Mouse (Mus musculus) heart, postnatal 14 days (tissue): Measurements from ENCODE around the gene Olfr996. TPM values are rescaled to one million over a fixed set of nuclear protein-coding genes. Genes with fewer than 3 reads are reported as not detected.
"Not testable (repeated sequence)": the region's sequence is repeated elsewhere in the genome, so short reads cannot be mapped to it uniquely, and the experiment has no call there.

ENCODE experiments used
- DNase-seq, 2 experiments: peaks; one replicate each; pipeline ENCODE4 v3.0.0; 2021 to 2022
- intact Hi-C: fragments of 180-260 bp; cut with DNase I; formaldehyde crosslinking; loops from one replicate; pipeline ENCODE4 v1.15.1; 2025
- long read RNA-seq, 2 experiments: library from polyadenylated mRNA; stranded (forward); transcript quantifications; one replicate each; pipeline ENCODE4 v2.0.0; 2021
- total RNA-seq, 2 experiments: library from RNA; stranded (reverse); gene quantifications; 2 replicates each; pipeline ENCODE4 v1.2.3; 2021

The Olfr996 gene
- total RNA-seq: not detected
- long read RNA-seq, experiment 1: 0 reads
- long read RNA-seq, experiment 2: 0 reads

- intact Hi-C loops: no loop called here
- no peak for DNase-seq
These were observed at the start of gene Olfr996 for GRCm38 (mm10) chr2:85578915-85579314. Gene Olfr996 (plus strand): TSS chr2:85579215.

DNA sequence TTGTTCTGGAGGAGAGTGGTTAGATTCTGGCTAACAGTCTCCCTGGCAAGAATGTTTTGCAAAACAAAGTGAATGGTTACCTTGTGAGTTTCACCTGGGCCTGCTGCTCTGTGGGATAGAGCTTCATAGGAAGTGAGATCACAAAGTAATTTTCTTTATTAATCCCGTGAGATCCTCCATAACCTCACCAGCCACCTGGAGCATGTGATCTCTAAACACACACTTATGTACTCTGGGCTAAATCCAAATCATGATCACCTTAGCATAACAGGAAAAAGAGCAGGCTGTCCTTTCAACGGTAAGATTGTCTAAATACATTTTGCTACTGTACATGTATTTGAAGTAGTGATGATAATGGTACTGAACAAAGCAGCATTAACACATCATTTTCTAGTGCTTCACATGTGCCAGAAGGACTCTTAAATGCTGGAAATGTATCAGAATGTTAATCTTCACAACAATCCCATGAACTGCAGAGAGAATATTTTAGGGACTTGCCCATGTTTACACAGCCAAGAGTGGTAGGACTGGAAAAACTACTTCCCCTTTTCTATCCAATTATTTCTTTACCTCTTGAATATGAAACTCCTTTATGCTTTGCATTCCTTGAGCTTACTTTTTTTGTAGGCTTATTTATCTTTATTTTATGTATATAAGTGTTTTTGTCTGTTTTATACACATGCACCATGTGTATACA, 46.8 kb upstream of the Olfr996 start:
- intact Hi-C loops: no loop called here
- DNase-seq: no peak

DNA sequence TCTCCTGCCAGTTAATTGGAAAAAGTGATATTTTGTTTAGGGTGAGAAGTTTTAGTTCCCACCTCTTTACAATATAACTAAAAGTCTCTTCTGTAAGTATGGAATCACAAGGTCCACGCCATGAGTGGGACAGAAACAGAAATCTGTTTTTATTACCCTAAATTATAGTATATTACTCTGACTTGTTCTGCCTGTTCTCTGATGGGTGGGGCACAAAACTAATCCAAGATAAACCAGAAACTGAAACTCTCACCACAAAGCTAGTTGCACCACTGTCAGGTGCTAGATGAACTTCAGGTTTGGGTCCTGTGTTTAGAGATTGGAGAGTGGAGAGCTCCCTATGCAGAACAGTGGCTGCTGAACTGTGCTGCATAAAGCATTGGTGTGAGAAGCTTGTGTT, 45.1 kb upstream of the Olfr996 start:
- intact Hi-C loops: no loop called here
- DNase-seq: no peak

- DNase-seq: no peak
- intact Hi-C loops: no loop called here
These were observed 24.2 kb upstream of the Olfr996 start for GRCm38 (mm10) chr2:85554806-85555205.

DNA sequence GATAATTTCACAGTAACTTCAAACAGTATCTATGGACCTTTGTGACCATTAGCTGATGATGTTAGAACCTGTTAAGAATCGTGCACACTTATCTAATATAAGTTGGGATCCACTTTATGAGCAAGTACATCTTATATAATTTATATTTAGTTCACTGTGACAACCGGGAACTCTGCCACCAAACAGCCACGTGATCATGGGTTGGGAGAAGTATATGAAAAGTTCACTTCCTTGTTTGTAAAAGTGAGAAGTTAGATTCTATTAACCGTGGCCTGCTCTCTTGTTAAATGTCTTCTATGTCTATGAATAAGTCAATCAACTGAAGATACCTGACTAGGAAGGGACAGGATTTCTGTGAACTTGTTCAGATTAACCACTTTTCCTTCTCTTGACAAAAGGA, 18.8 kb upstream of the Olfr996 start:
- DNase-seq: no peak
- intact Hi-C loops: loop anchor here (2.0 kb wide), 2 partner anchors 313 to 537 kb away; no protein-coding TSS in a partner anchor

- intact Hi-C loops: loop anchor here (1.0 to 2.0 kb wide), 3 partner anchors 314 to 538 kb away; no protein-coding TSS in a partner anchor
- DNase-seq: peak; percentile 7 to 39
These were observed 17.8 kb upstream of the Olfr996 start for GRCm38 (mm10) chr2:85561187-85561586.

- intact Hi-C loops, DNase-seq: not testable (repeated sequence)
These were observed 9.6 kb downstream of the Olfr996 start, which contains the start of gene Olfr998 for GRCm38 (mm10) chr2:85588648-85589047. Gene Olfr998 (plus strand): TSS chr2:85588948.

- intact Hi-C loops: no loop called here
- no peak for DNase-seq
These were observed 32.8 kb downstream of the Olfr996 start, which contains the start of gene Olfr1000 for GRCm38 (mm10) chr2:85611803-85612202. Gene Olfr1000 (minus strand): TSS chr2:85611903.

Other genes starting within 250 kb of the Olfr996 start
- gene Olfr987, start 239.9 kb upstream of the Olfr996 start, total RNA-seq: not detected
- not detected for gene Olfr988, start 216.0 kb upstream of the Olfr996 start, total RNA-seq
- not detected for gene Olfr992, start 169.7 kb upstream of the Olfr996 start, total RNA-seq
- not detected for gene Olfr993, start 164.3 kb upstream of the Olfr996 start, total RNA-seq
- not detected for gene Olfr994, start 142.8 kb upstream of the Olfr996 start, total RNA-seq
- not detected for gene Olfr995, start 135.6 kb upstream of the Olfr996 start, total RNA-seq
- not detected for gene 4833423E24Rik, start 60.2 kb upstream of the Olfr996 start, total RNA-seq
- not detected for gene Olfr998, start 9.7 kb downstream of the Olfr996 start, total RNA-seq
- gene Olfr1000, start 32.7 kb downstream of the Olfr996 start, total RNA-seq: not detected
- not detected for gene Olfr1002, start 71.5 kb downstream of the Olfr996 start, total RNA-seq
- not detected for gene Olfr154, start 85.2 kb downstream of the Olfr996 start, total RNA-seq
- not detected for gene Olfr1006, start 99.6 kb downstream of the Olfr996 start, total RNA-seq
- not detected for gene Olfr1008, start 110.2 kb downstream of the Olfr996 start, total RNA-seq
- gene Olfr1009, start 136.2 kb downstream of the Olfr996 start, total RNA-seq: not detected
- gene Olfr1012, start 183.6 kb downstream of the Olfr996 start, total RNA-seq: not detected
- gene Olfr1013, start 187.9 kb downstream of the Olfr996 start, total RNA-seq: not detected
- not detected for gene Olfr1014, start 193.5 kb downstream of the Olfr996 start, total RNA-seq
- not detected for gene Olfr1015, start 202.8 kb downstream of the Olfr996 start, total RNA-seq
- gene Olfr1016, start 223.3 kb downstream of the Olfr996 start, total RNA-seq: not detected
- gene Olfr1018, start 239.3 kb downstream of the Olfr996 start, total RNA-seq: not detected